Mouse (Mus musculus) CD4-positive, CD25-positive, alpha-beta regulatory T cell, adult 2 months (primary cell): Measurements from ENCODE around the gene Slc3a1.

Experiments used
- DNase-seq: peaks from one replicate; pipeline ENCODE4 v3.0.0-alpha.2; 2012; ENCODE audit warnings: low read depth, low spot score

Slc3a1 gene

DNA sequence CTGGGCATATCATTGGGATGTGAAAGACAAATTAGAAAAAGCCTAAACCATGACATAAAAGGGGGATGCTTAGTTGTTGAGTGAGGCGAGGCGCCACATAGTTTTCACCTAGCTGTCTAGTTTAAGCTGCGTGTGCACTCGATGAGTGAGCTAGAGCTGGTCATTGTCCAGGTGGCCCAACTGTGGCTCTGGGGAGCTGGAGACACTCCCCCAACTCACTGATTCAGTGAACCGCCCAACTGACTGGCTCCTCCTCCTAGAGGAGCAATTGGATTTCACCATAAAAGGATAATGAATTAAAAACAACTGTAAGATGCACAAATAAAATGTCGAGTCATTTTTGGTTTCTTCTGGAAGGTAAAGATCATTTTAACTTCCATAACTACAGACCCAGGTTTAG is 60.8 kb downstream of the Slc3a1 start:
- DNase-seq, result no peak

DNA sequence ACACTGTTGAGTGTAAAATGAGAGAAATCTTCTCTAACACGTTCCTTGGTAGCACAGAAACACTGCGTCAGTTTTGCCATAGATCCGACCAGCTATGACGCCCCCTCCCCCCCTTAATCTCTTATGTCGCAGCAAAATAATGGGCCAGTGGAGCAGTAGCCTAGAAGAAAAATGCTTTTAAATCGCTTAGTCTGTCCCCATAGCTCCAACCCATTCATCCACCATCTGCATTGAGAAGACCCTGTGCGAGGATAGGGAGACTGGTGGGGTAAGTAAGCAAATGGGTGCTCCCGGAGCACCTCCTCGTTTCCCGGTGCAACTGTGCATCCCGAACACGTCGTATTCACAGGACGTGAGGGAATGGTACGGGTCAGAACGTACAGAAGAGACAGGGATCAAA is 61.4 kb downstream of the Slc3a1 start:
- DNase-seq, result peak; percentile 27

DNA sequence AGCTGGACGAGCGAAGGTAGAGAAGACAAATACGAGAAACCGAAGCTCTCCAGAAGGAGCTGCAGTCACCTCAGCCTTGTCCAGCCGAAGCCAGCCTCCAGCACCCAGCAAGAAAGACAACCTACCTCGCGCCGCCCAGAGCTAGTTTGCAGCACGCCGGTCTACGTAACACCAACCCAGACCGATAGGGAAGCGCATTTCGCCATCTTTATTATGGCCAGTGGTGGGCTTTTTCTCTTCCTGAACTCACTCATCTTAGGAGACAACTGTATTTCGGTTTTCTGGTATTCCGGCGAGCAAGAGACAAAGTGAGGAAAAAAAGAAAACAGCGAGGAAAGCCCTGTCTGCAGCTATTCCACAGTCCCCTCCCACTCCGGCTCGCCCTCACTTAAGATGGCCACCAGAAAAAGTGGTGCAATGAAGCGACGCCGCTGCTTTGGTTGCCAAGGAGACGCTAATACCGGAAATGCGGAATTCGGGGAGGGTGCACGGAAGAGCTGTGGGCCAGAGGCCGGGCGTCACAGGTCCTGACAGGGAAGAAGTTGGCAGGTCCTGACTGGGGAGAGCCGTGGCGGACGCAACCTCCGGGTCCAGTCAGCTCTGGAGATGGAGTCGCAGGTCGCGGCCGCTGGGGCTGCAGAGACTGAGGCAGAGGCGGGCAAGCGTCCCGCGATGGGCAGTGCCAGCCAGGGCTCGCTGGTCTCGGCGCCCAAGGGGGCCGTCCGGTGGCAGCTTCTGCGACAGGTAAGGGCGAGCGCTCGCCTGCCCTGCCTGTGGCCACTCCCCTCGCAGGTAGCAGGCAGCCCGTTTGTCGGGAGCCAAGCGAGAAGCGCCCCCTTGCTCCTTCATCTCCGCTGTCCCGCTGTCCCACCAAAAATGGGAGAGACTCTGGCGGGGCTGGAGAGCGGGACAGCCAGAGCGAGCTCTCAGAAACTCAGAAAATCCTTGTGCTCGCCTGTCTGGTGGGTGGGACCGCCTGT is 62.2 kb downstream of the Slc3a1 start, which contains the start of the genes Prepl and Camkmt:
TSS of gene Prepl (minus strand) at position 122 of the 980 bp plus-strand sequence.
TSS of gene Camkmt (plus strand) at position 433 of the 980 bp plus-strand sequence.
- DNase-seq, result peak; percentile 98

DNA sequence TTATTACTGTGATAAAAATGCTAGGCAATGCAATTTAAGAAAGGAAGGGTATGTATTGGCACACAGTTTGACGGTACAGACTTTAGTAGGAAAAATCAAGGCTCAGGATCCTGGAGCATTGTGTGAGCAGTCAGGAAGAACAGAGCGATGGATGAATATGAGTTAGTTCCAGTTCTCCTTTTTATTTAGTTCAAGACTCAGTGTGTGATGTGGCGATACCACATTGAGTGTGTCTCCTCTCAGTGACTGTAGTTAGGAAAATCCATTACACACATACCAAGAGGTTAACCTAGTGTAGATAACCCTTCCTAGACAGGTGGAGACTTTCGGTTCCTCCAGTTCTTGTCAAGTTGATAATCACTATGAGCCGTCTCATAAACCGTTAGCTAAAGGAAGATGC is 63.6 kb downstream of the Slc3a1 start:
- no peak for DNase-seq

DNA sequence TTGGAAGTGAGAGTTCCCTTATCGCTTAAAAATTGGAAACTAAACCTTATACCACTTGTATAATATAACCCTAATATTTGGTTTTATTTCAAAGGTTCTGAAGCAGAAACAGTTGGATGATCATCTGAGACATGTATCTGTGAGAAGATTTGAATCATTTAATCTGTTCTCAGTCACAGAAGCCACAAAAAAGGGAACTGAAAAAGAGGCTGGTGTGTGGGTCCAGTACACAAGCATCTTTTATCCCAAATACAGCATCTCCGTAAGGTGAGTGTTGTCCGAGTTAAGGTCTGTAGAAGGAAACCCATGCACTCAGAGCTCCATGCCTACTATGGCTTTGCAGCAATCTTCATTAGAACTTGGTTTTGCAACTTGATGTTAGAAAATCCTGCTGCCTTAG is 68.2 kb downstream of the Slc3a1 start:
- no peak for DNase-seq

DNA sequence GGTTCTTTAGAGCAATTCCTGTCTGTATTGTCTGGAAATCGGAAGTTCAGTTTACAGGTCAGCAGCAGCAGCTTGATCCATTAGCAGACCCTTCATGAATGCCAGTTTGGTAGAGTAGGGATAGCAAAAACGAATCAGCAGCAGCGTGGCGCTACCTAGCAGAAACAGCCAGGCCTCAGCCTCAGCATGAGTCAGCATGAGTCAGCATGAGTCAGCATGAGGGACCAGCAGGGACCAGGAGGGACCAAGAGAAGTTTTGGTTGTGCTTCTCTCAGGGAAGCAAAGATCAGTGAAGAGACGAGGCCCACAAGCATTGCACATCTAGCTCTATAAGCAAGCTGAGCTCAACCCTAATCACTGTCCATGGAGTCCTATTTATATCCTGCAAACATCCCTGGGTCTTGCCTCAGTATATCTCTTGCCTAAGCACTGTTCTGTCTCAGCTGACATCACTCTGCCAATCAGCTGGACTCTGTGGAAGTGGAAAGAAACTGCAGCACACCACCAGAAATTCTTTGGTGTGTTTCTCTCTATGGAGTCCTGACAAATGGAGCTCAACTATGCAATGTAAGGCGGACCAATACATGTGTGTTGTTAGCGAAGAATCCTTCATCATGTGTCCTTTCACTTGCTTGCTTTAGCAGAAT is 70.6 kb downstream of the Slc3a1 start:
- no peak for DNase-seq

DNA sequence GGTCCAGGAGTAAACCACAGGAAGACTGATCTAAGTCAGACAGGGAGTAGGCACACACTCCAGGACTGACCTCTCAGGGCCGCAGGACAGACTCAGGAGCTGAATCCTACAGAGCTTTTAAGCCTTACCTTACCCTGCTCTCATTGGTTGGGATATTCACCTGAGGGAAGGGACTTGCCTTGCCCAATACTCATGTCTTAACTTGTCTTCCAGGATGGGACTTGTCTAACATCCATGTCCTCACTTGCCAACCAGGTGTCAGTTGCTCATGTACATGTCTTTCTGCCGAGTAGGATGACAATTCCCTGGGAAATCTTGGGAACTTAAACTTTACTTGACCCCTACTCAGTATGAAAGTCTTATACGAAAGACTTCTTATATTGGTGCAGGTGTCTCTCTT is 72.1 kb downstream of the Slc3a1 start:
- DNase-seq, result no peak

DNA sequence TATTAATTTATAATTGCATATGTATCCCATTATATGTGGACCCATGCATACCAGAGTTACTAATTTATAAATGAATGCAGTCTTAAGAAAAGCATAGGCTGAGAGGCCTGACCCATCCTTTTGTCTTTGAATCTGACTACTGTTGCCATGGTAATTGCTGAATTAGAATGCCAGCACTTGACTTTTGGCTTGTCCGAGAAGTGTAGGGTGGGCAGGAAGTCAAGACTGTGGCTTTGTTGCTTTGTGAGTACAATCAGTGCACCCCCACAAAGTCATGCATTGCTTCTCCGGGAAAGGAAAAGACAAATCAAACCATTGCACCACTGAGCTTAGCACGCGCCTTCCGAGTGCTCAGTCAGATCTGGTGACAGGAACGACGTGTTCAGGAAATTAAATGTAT is 73.6 kb downstream of the Slc3a1 start:
- no peak for DNase-seq

DNA sequence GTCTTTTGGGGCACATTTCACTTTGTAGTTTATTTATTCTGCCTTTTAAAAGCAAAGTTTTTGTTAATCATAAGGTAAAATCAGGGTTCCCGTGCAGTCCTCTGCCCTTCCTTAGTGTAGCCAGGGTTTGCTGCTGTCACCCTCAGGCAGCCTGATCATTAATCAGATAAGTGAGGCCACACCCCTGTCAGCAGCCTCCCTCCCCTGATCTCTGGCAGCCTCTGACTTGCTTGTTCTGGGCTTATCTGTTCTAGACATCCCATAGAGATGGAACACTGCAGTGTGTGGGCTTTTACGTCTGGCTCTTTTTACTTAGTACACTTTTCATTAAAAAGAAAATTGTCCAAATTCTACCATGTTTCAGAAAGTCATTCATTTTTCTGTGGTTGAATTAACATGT is 75.1 kb downstream of the Slc3a1 start:
- peak; percentile 49 for DNase-seq

DNA sequence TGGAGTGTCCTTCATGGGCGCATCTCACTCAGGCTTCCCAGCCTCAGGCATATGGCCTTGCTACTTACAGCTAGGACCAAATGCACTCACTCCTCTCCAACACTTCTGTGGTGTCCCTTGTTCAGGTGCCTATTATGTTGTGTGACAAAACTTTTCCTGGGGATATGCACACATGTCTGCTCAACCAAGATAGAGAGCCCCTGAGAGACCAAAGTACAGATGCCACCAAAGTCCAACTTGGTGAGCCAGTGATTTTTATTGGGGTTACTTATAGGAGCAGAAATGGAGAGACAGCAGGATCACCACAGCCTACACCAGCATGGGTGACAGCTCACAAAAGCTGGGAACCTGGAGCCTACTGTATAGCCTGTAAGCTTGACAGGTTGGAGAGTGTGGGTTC is 82.5 kb downstream of the Slc3a1 start:
- no peak for DNase-seq

DNA sequence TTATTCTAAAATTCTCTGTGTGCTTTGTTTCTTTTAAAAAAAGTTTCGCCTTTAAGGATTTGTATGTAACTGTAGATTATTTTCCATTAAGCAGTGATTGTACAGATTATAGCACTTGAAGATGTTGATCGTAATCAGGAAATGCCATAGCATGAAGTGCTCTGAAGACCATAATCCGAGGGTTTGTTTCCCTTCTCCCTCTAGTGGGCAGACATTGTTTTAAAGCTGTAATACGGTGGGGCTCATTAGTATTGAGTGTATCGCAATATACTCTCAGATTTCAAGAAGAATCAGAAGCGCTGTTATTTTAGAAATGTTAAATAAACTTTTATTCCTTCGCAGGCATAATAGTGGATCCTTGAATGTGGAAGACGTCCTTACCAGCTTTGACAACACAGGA is 85.3 kb downstream of the Slc3a1 start:
- no peak for DNase-seq
